Mouse (Mus musculus): ENCODE results near the gene Spon2.

GRCm38 (mm10) chr5:33225673-33226072, 7.4 kb upstream of the Spon2 start:
- no peak for TF ChIP-seq POLR2A (IDR thresholded peaks at IDR 0.05; ENCODE audit: control insufficient read depth, extremely low read depth, insufficient read depth, low read length, poor library complexity)
- TF ChIP-seq CTCF (IDR thresholded peaks at IDR 0.05; ENCODE audit: borderline replicate concordance, control insufficient read depth, extremely low read depth, insufficient read depth, low read length, poor library complexity), result no peak

Data from thymus, adult 2 months (tissue).